Mouse (Mus musculus) Muller cell, postnatal 12 days (primary cell): ENCODE results near the gene Tmtc2.
A peak's percentile ranks its signal among the peaks of the same experiment; 100 is the strongest.

Experiments used
- DNase-seq: peaks from one replicate; pipeline ENCODE4 v3.0.0-alpha.2; 2015; ENCODE audit errors: inconsistent ontology term

Gene Tmtc2

GRCm38 (mm10) chr10:105297560-105297959 is 276.7 kb downstream of the Tmtc2 start:
- DNase-seq = no peak

GRCm38 (mm10) chr10:105292961-105293360 is 281.3 kb downstream of the Tmtc2 start:
- DNase-seq = no peak

GRCm38 (mm10) chr10:105288472-105288871 is 285.8 kb downstream of the Tmtc2 start:
- DNase-seq = no peak

DNA sequence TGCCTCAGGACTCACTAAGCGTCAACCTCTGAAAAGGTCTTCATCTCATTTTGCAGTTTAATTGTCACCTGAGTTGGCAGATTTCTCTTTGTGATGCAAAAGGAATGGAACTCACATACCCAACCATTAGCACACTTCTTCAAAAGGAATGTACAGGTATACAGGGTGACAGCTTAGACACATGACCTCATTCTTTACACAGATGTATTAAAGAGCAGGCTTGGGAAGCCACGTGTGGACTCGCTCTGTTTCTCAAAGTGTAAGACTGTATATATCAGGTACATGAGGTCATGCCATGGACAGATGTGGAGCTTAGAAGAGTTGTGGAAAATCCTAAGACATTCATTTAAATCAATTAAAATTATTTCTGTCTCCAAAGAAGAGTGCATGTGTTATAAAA is 286.7 kb downstream of the Tmtc2 start:
- no peak for DNase-seq

DNA sequence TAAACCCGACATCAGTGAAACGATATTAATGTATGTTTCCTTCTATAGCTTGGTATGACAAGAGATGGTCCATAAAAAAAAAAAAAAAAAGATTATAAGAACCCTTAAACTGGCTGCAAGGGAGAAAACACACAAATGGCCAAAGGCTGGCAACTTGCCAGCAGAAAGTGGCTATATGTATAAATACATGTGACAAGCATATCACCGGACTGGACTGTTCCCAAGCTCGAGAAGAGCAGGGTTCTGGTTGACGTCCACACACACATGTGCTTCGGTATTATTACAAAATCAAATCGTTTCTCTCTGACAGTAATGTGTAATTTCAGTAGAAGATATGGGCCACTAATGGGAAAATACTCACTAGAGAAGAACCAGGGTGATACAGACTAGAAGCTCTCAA is 287.2 kb downstream of the Tmtc2 start:
- DNase-seq = no peak

DNA sequence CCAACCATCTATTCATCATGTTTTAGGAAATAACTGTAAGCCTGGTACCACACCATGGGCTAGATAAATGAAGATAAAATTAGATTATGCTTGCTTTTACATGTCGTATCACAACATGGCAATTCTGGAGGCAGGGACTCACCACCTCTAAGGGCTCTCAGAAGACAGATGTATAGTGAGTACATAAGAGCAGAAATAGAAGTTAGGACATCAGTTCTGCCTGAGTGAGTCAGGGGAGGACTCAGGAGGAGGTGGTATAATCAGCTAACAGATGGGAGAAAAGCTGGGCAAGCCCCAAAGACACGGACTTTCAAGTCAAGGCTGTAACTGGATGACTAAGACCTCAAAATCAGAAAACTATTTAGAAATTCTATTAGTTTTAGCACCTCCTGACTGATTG is 288.0 kb downstream of the Tmtc2 start:
- no peak for DNase-seq

- DNase-seq = no peak
Observed at GRCm38 (mm10) chr10:105284171-105284570, 290.1 kb downstream of the Tmtc2 start.

GRCm38 (mm10) chr10:105280933-105281332 is 293.3 kb downstream of the Tmtc2 start:
- DNase-seq = no peak

GRCm38 (mm10) chr10:105260053-105260452 is 314.2 kb downstream of the Tmtc2 start:
- no peak for DNase-seq

GRCm38 (mm10) chr10:105238291-105238690 is 336.0 kb downstream of the Tmtc2 start:
- peak; percentile 51 for DNase-seq

- no peak for DNase-seq
Observed at GRCm38 (mm10) chr10:105232864-105233263, 341.4 kb downstream of the Tmtc2 start.

- no peak for DNase-seq
Observed at GRCm38 (mm10) chr10:105230416-105230815, 343.8 kb downstream of the Tmtc2 start.

DNA sequence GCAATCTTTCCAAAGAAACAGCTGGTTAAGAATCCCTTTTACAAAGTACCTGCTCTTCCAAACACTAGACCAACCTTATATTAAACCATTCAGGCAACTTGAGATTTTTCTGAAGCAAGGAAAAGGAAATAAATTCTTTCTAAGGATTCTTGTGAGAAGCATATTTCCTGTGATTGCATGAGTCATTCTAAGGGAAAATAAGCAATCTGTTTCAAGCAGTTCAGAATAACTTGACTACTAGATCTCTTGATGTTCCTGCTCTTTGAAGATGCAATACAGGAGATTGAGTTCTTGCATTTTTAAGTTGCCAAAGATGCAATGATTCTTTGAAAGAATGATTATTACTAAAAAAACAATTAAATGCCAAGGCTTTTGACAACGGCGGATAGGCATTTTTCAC is 345.6 kb downstream of the Tmtc2 start:
- no peak for DNase-seq

DNA sequence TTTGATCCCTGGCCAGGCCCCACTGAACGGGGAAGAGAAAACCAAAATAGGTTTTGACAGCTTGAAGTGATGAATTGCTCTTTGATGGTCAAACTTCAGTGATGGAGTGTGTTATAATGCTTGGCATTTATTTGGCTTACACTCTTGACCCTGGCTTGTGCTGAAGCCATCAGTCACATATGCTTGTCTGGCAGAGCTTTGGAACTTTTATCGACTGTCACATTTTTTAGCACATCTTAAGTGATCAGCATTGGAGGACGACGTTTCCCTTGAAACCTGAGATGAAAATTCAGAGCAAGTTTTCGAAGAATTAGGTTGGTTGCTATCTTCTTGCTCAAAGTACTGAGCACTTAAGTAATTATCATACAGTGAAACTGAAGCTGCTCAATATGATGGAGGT is 346.6 kb downstream of the Tmtc2 start:
- DNase-seq = no peak

- no peak for DNase-seq
Observed at GRCm38 (mm10) chr10:105225714-105226113, 348.5 kb downstream of the Tmtc2 start.

- DNase-seq = no peak
Observed at GRCm38 (mm10) chr10:105222904-105223303, 351.3 kb downstream of the Tmtc2 start.

DNA sequence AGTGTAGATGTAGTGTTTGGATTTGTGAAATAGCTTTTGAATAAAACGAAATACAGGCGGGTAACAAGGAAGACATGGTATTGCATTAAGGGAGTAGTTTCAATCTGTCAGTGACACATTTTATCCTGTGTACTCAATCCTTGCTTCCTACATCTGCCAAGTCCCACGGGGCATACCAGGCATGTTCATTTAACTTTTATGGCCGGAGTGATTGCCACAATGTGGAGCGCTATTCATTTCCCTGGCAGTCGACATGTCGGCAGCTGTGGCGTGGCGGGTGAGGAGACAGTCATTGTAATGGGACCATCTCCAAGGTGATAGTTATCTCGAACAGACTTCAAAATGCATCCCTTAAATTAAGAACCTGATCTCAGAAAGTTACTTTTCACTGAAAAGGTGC is 372.8 kb downstream of the Tmtc2 start:
- DNase-seq = no peak

- DNase-seq = no peak
Observed at GRCm38 (mm10) chr10:105200678-105201077, 373.6 kb downstream of the Tmtc2 start.

GRCm38 (mm10) chr10:105200092-105200491 is 374.2 kb downstream of the Tmtc2 start:
- DNase-seq = peak; percentile 31

DNA sequence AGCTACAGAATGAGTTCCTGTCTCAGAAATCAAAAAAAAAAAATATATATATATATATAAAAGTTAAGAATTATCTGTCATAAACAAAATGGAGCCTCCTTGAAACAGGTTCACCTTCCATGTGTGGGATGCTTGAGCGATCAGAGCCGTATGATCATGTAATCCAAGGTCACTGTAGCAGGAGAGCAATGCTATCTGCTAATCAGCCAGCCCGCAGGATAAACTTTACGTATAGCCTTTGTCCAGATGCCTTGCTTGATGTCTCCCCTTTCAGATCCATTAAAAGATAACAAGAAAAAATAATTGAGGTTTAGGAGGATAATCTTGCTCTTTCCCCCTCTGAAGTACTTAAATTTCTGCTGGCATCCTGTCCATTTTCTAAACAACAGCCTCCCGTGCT is 374.7 kb downstream of the Tmtc2 start:
- no peak for DNase-seq

- no peak for DNase-seq
Observed at GRCm38 (mm10) chr10:105195377-105195776, 378.9 kb downstream of the Tmtc2 start.

- no peak for DNase-seq
Observed at GRCm38 (mm10) chr10:105193756-105194460, 380.3 kb downstream of the Tmtc2 start.

- DNase-seq = no peak
Observed at GRCm38 (mm10) chr10:105192071-105192470, 382.2 kb downstream of the Tmtc2 start.

- DNase-seq = no peak
Observed at GRCm38 (mm10) chr10:105189746-105190145, 384.5 kb downstream of the Tmtc2 start.
